Comparison of ENCODE assay signal across 8 mouse cellular contexts in genomic region chr13:49607714-49608113, GRCm38 (mm10). TPM values are rescaled to one million over a fixed set of nuclear protein-coding genes. Genes with fewer than 3 reads are reported as not detected.
DNase-seq lines count a peak whose midpoint lies in the region; ATAC-seq lines count a peak whose summit lies in the region.

Gene Ogn (plus strand): TSS chr13:49608046.

- no peak for DNase-seq in adrenal gland, adult 18-20 months (ENCODE audit: low spot score in 2 of 2)
- no peak for DNase-seq in adrenal gland, adult (ENCODE audit: inconsistent age in 2 of 2, low spot score in 1 of 2)
- DNase-seq in adrenal gland, postnatal 14 days = peak; percentile 23
- DNase-seq in kidney, postnatal 36 days = peak; percentile 41 to 52
- no peak for DNase-seq in layer of hippocampus, postnatal 10 days (ENCODE audit: low spot score in 2 of 2)
- no peak for DNase-seq in cerebellum, postnatal 10 days

- H3K27me3 ChIP-seq in heart, embryonic 11.5 days (ENCODE audit: control insufficient read depth, insufficient read depth, low read length) = no peaks in the 10 kb centered on the region
- H3K27me3 ChIP-seq in stomach, embryonic 16.5 days (ENCODE audit: control insufficient read depth, insufficient read depth, low read length) = no peaks in the 10 kb centered on the region

- H3K4me3 ChIP-seq in heart, embryonic 11.5 days (ENCODE audit: low read depth, low read length) = no peak within 1 kb of the TSS
- H3K4me3 ChIP-seq in stomach, embryonic 16.5 days (replicated peaks; ENCODE audit: low read length) = peak within 1 kb of the TSS; percentile 46

- H3K9ac ChIP-seq in heart, embryonic 11.5 days (ENCODE audit: low read depth, low read length) = no peak within 1 kb of the TSS
- no peak within 1 kb of the TSS for H3K9ac ChIP-seq in stomach, embryonic 16.5 days (ENCODE audit: low read length)

- peak within 1 kb of the TSS; percentile 16; the same call in 1 of the 2 replicates for H3K4me2 ChIP-seq in heart, embryonic 11.5 days
- H3K4me2 ChIP-seq in stomach, embryonic 16.5 days (ENCODE audit: low read depth, low read length) = peak within 1 kb of the TSS; percentile 45; the same call in 1 of the 2 replicates

- no peaks in the 10 kb centered on the region for H3K9me3 ChIP-seq in heart, embryonic 11.5 days (replicated peaks; ENCODE audit: control insufficient read depth, low read length)
- H3K9me3 ChIP-seq in stomach, embryonic 16.5 days (replicated peaks; ENCODE audit: control insufficient read depth, low read length) = no peaks in the 10 kb centered on the region

- no peaks in the 10 kb centered on the region for H3K4me1 ChIP-seq in heart, embryonic 11.5 days (ENCODE audit: control insufficient read depth, insufficient read depth, low read length)
- H3K4me1 ChIP-seq in stomach, embryonic 16.5 days (ENCODE audit: control insufficient read depth, insufficient read depth, low read length) = no peaks in the 10 kb centered on the region

- H3K27ac ChIP-seq in heart, embryonic 11.5 days (ENCODE audit: low read depth, low read length) = no peak within 1 kb of the TSS
- peak within 1 kb of the TSS; percentile 92 for H3K27ac ChIP-seq in stomach, embryonic 16.5 days (ENCODE audit: low read length)

- H3K36me3 ChIP-seq in heart, embryonic 11.5 days (ENCODE audit: control insufficient read depth, insufficient read depth, low read length) = no peaks in the 10 kb centered on the region
- no peaks in the 10 kb centered on the region for H3K36me3 ChIP-seq in stomach, embryonic 16.5 days (ENCODE audit: control insufficient read depth, insufficient read depth, low read length)

- WGBS in heart, embryonic 11.5 days (ENCODE audit: insufficient replicate concordance) = 68% methylated on average over 4 of the region's 4 CpGs
- WGBS in stomach, embryonic 16.5 days = 39% methylated on average over 4 of the region's 4 CpGs

- no peak for ATAC-seq in heart, embryonic 11.5 days (replicated peaks; ENCODE audit: insufficient number of reproducible peaks, low FRiP score, low TSS enrichment)
- ATAC-seq in stomach, embryonic 16.5 days (ENCODE audit: insufficient read depth, low FRiP score) = no peak

RNA-seq across cellular contexts. Expression of gene Ogn, which starts in this region (rescaled TPM):
- total RNA-seq in adrenal gland, adult 18-20 months (2021) = 10 to 100 TPM; 48.1 to 62.8 TPM
- 40.3 and 45.5 TPM in 2 replicates for total RNA-seq in adrenal gland, postnatal 14 days (2021)
- 3.5 and 5.7 TPM in 2 replicates for polyA plus RNA-seq in heart, embryonic 11.5 days (2014; fragmentation: Nextera tagmentation; extraction: Ambion mirVana)
- 148 and 154 TPM in 2 replicates for polyA plus RNA-seq in stomach, embryonic 16.5 days (2015; fragmentation: Nextera tagmentation; extraction: Ambion mirVana)
- total RNA-seq in layer of hippocampus, postnatal 10 days (2021) = 1 to 10 TPM; 4.2 to 4.5 TPM

Comparison
In these comparisons a context has a peak if more than half of its experiments do, and no peak if none do; other contexts are left out.
1. RNA of gene Ogn (polyA plus RNA-seq): 148 to 154 TPM in stomach, embryonic 16.5 days; 3.5 to 5.7 TPM in heart, embryonic 11.5 days; every median in the first group is over 10 times any median in the second.
2. DNase-seq: peak in adrenal gland, postnatal 14 days (single experiment) and kidney, postnatal 36 days (2 of 2); none in adrenal gland, adult 18-20 months (0 of 2), adrenal gland, adult (0 of 2), layer of hippocampus, postnatal 10 days (0 of 2) and cerebellum, postnatal 10 days (0 of 2).